Mouse (Mus musculus) liver, embryonic 11.5 days (tissue): ENCODE measurements around the gene Zhx3. TPM values are rescaled to one million over a fixed set of nuclear protein-coding genes. Genes with fewer than 3 reads are reported as not detected.

ENCODE experiments used
- ATAC-seq: fragments of 200-750 bp; cut with Nextera tagmentation; replicated peaks from 2 replicates; pipeline ENCODE4 v1.8.0; 2017; ENCODE audit warnings: moderate number of reproducible peaks, mild to moderate bottlenecking, moderate TSS enrichment, moderate library complexity; ENCODE audit not compliant: low FRiP score
- DNase-seq: peaks from one replicate; pipeline ENCODE4 v3.0.0-alpha.2; 2017; ENCODE audit warnings: low spot score
- H3K27ac ChIP-seq: fragments of 300-500 bp; sonication (generic); 2 replicates; pipeline ENCODE4 v1.5.1; 2014; ENCODE audit warnings: mild to moderate bottlenecking, low read depth, low read length, control low read depth
- H3K27me3 ChIP-seq: fragments of 300-500 bp; sonication (generic); replicated peaks from 2 replicates; pipeline ENCODE4 v1.6.1; 2014; ENCODE audit warnings: low read length, mixed read lengths; ENCODE audit not compliant: control insufficient read depth, insufficient read depth
- H3K36me3 ChIP-seq: fragments of 300-500 bp; sonication (generic); 2 replicates; pipeline ENCODE4 v1.6.1; 2014; ENCODE audit warnings: mild to moderate bottlenecking, low read length, moderate library complexity, mixed read lengths; ENCODE audit not compliant: control insufficient read depth, insufficient read depth
- H3K4me1 ChIP-seq: fragments of 300-500 bp; sonication (generic); replicated peaks from 2 replicates; pipeline ENCODE4 v1.6.1; 2014; ENCODE audit warnings: low read length, mixed read lengths; ENCODE audit not compliant: control insufficient read depth, insufficient read depth
- H3K4me2 ChIP-seq: fragments of 300-500 bp; sonication (generic); 2 replicates; pipeline ENCODE4 v1.6.1; 2014; ENCODE audit warnings: mild to moderate bottlenecking, control low read depth, moderate library complexity
- H3K4me3 ChIP-seq: fragments of 300-500 bp; sonication (generic); 2 replicates; pipeline ENCODE4 v1.5.1; 2014; ENCODE audit warnings: low read depth, low read length, control low read depth
- H3K9ac ChIP-seq: fragments of 300-500 bp; sonication (generic); 2 replicates; pipeline ENCODE4 v1.6.1; 2014; ENCODE audit warnings: low read depth, low read length, control low read depth
- H3K9me3 ChIP-seq: fragments of 300-500 bp; sonication (generic); 2 replicates; pipeline ENCODE4 v1.6.1; 2016; ENCODE audit warnings: low read length, inconsistent platforms, mixed read lengths; ENCODE audit not compliant: control insufficient read depth
- WGBS: fragments of 180-500 bp; shearing (Covaris S2); extraction: QIAGEN DNeasy Blood & Tissue Kit; methylation state at CpG from one replicate; pipeline ENCODE4 v1.1.7; 2014; 5-methylcytosine and 5-hydroxymethylcytosine counted together
- polyA plus RNA-seq: library from polyadenylated mRNA; unstranded; fragments of >200 nt; fragmentation: Nextera tagmentation; extraction: Ambion mirVana; gene quantifications from 2 replicates; pipeline ENCODE4 v1.2.1, GENCODE M21; 2014

The Zhx3 gene
- polyA plus RNA-seq, 1 experiment from 2014 or later, result 5.5 TPM

DNA sequence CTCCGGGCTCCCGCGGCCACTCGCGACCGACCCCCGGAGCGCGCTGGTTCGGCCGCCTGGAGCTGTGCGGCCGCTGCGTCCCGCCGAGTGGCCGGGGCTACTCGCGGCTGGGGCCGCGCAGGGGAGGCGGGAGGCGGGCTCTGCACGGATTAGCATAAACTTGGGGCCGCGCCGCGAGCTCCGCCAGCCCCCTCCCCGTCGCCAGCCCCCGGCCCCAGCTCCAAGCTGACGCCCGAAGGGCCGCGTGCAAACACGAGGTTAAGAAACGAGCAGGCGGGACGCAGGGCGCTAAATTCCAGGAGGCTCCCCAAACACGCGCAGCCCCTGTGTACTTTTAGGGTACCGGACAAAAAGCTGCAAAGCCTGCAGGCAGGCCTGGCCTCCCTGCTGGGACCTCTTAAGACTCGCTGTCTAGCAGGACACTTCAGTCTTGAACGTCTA is 39.5 kb upstream of the Zhx3 start, which contains the start of gene Emilin3:
Gene Emilin3, minus strand, starts transcription at position 98 of the 441 bp plus-strand sequence.
- H3K9ac ChIP-seq, result no peak within 1 kb of the TSS
- DNase-seq (peak; percentile 35), ATAC-seq (no peak)
- H3K9me3 ChIP-seq, result no peaks in the 10 kb centered on the region
- peaks cover 64% of the 10 kb centered on the region for H3K27me3 ChIP-seq
- 3% methylated on average over 46 of the region's 46 CpGs for WGBS
- H3K4me3 ChIP-seq, result peak within 1 kb of the TSS; percentile 40
- peak within 1 kb of the TSS; percentile 63 for H3K4me2 ChIP-seq
- H3K4me1 ChIP-seq, result peaks cover 5% of the 10 kb centered on the region
- no peak within 1 kb of the TSS for H3K27ac ChIP-seq
- no peaks in the 10 kb centered on the region for H3K36me3 ChIP-seq

DNA sequence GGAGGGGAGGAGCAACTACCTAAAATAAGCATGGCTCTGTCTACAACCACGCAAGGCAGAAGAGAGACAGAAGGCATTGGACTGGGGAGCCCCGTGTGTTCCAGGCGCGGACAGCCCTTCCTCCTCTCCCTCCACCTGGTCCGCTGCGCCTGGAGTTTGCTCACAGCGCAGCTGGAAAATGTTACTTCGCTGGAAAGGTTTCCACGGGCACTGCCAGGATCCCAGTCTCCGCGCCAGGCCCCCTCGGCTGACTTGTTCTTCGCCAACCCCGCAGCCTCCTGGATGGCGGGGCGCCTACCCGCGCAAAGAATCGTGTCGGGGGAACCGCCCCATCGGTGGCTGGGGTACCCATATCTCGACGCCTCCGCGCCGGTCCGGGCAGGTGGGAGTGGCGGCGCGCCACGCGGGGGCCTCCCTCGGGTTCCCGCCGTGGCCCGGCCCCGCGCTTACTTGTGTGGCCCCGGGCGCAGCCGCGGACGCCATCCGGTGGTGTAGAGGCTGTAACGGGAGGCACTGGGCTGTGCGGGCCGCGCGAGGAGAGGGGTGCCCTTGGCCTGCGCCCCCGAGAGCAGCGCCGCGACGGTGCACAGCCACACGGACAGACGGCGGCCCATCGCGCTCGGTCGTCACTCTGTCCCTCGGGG is 38.9 kb upstream of the Zhx3 start:
- Histone ChIP-seq H3K4me1 (peaks cover 5% of the 10 kb centered on the region), H3K9ac (no peak overlapping the region), H3K27ac (no peak overlapping the region), H3K4me2 (peak overlapping the region; percentile 63), H3K4me3 (peak overlapping the region; percentile 40), H3K27me3 (peaks cover 64% of the 10 kb centered on the region), H3K36me3 (no peaks in the 10 kb centered on the region), H3K9me3 (no peaks in the 10 kb centered on the region)
- ATAC-seq, result no peak
- DNase-seq, result peak; percentile 44
- 4% methylated on average over 63 of the region's 64 CpGs for WGBS

DNA sequence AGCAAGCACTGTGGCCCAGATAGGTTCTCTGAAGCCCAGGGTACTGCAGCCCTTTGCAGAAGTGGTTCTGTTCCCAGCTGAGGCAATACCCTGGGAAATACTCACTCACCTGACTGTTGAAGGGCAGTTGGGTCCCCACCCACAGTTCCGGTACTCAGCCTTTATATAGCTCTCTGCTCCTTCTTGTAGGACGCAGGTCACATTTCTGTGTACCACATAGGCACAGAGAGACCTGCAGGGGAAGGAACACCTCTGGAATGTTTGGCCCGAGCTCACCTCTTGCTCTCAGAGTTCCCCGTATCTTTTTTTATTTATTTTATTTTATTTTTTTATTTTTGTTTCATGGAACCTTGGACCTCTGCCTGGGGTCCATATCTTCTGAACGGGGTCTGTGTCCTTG is 37.8 kb upstream of the Zhx3 start:
- WGBS, result 79% methylated on average over 5 of the region's 5 CpGs

GRCm38 (mm10) chr2:160908607-160909006 is 35.8 kb upstream of the Zhx3 start:
- Histone ChIP-seq H3K9me3 (no peaks in the 10 kb centered on the region), H3K4me1 (peaks cover 5% of the 10 kb centered on the region), H3K4me2 (no peak overlapping the region), H3K27me3 (peaks cover 54% of the 10 kb centered on the region), H3K4me3 (no peak overlapping the region), H3K9ac (no peak overlapping the region), H3K27ac (no peak overlapping the region), H3K36me3 (no peaks in the 10 kb centered on the region)
- ATAC-seq (no peak), DNase-seq (no peak)
- 47% methylated on average over 18 of the region's 18 CpGs for WGBS

More for the DNA sequence above, 37.8 kb upstream of the Zhx3 start:
- no peak overlapping the region for H3K4me3 ChIP-seq
- H3K4me2 ChIP-seq, result no peak overlapping the region
- ATAC-seq, result no peak
- H3K27ac ChIP-seq, result no peak overlapping the region
- peaks cover 5% of the 10 kb centered on the region for H3K4me1 ChIP-seq
- no peaks in the 10 kb centered on the region for H3K9me3 ChIP-seq
- H3K27me3 ChIP-seq, result peaks cover 61% of the 10 kb centered on the region
- no peak for DNase-seq
- H3K9ac ChIP-seq, result no peak overlapping the region
- H3K36me3 ChIP-seq, result no peaks in the 10 kb centered on the region

GRCm38 (mm10) chr2:160906101-160906500 is 33.3 kb upstream of the Zhx3 start:
- no peaks in the 10 kb centered on the region for H3K9me3 ChIP-seq
- H3K27ac ChIP-seq, result no peak overlapping the region
- H3K9ac ChIP-seq, result no peak overlapping the region
- DNase-seq (no peak), ATAC-seq (no peak)
- H3K36me3 ChIP-seq, result no peaks in the 10 kb centered on the region
- H3K27me3 ChIP-seq, result peaks cover 29% of the 10 kb centered on the region
- WGBS, result 66% methylated on average over 5 of the region's 5 CpGs
- no peaks in the 10 kb centered on the region for H3K4me1 ChIP-seq
- no peak overlapping the region for H3K4me3 ChIP-seq
- no peak overlapping the region for H3K4me2 ChIP-seq

- 91% methylated on average over 12 of the region's 12 CpGs for WGBS
- no peak for DNase-seq
Observed at GRCm38 (mm10) chr2:160905301-160905700, 32.5 kb upstream of the Zhx3 start.

DNA sequence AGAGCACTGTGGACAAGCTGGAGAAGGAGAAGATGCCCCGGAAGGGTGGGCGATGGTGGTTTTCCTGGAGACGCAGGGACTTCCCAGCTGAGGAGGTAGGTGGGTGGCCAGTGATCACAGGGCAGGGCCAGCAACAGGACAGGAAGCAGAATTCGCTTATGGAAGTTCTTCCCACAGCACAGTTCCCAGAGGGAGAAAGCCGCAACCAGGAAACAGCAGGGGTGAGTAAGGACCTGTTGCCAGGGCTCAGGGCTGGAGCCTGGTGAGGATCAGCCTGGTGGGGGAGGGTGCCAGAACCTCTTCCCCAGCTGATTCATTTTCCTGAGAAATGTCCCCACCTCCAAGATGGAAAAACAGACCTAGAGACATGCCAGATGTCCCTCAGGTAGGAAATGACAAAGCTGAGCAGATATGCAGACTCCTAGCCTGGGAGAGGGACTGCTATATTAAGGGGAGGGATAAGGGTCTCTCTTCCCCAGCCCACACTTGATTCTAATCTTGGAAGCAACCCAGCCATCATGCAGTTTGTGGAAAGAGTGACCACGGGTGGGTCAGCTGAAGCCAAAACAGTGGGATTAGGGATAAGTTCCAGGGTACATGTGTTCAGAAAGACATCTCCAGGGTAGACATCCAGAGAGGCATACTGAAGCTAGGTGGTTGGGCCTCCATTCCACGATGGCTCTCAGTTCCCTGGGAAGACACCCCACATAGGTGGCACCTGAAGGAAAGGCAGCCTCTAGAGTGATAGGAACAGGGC is 29.0 kb upstream of the Zhx3 start:
- 57% methylated on average over 7 of the region's 7 CpGs for WGBS
- Histone ChIP-seq H3K4me2 (no peak overlapping the region), H3K9me3 (no peaks in the 10 kb centered on the region), H3K27ac (no peak overlapping the region), H3K4me3 (no peak overlapping the region), H3K36me3 (no peaks in the 10 kb centered on the region), H3K27me3 (no peaks in the 10 kb centered on the region), H3K4me1 (no peaks in the 10 kb centered on the region), H3K9ac (no peak overlapping the region)
- DNase-seq (no peak), ATAC-seq (no peak)

More at GRCm38 (mm10) chr2:160905301-160905700, 32.5 kb upstream of the Zhx3 start:
- Histone ChIP-seq H3K27ac (no peak overlapping the region), H3K9me3 (no peaks in the 10 kb centered on the region), H3K4me3 (no peak overlapping the region), H3K9ac (no peak overlapping the region), H3K36me3 (no peaks in the 10 kb centered on the region), H3K4me1 (no peaks in the 10 kb centered on the region), H3K27me3 (peaks cover 21% of the 10 kb centered on the region), H3K4me2 (no peak overlapping the region)
- no peak for ATAC-seq

DNA sequence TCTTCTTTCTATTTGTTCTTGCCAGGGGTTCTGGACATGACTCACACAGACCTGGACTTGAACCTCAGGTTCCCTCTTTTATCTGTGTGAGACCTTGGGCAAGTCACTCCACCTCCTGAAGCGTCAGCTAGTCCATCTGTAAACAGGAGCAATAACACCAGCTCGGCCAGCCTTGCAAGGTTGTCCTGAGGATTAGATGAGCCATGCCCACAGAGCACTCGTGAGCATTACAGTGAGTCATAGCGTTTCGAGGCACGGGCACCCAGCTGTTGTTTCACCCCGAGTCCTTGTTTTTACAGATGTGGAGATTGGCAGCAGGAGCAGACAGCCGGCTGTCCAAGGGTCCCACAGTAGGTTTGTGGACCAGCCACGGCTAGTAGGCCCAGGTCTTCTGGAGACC is 18.9 kb upstream of the Zhx3 start:
- ATAC-seq, result no peak
- WGBS, result 86% methylated on average over 9 of the region's 9 CpGs

More for the DNA sequence above, 18.9 kb upstream of the Zhx3 start:
- H3K4me3 ChIP-seq, result no peak overlapping the region
- H3K27ac ChIP-seq, result no peak overlapping the region
- H3K9me3 ChIP-seq, result no peaks in the 10 kb centered on the region
- H3K4me1 ChIP-seq, result no peaks in the 10 kb centered on the region
- DNase-seq, result no peak
- H3K36me3 ChIP-seq, result no peaks in the 10 kb centered on the region
- no peak overlapping the region for H3K4me2 ChIP-seq
- H3K9ac ChIP-seq, result no peak overlapping the region
- peaks cover 3% of the 10 kb centered on the region; the same call in 1 of the 2 replicates for H3K27me3 ChIP-seq
